Mouse (Mus musculus) stomach, embryonic 15.5 days (tissue): ENCODE measurements around the gene Fgfr3. TPM values are rescaled to one million over a fixed set of nuclear protein-coding genes. Genes with fewer than 3 reads are reported as not detected.

Experiments
- ATAC-seq: fragments of 200-750 bp; cut with Nextera tagmentation; 2 replicates; pipeline ENCODE4 v1.8.0; 2017; ENCODE audit warnings: low read depth, moderate number of reproducible peaks, moderate TSS enrichment; ENCODE audit not compliant: insufficient read depth, low FRiP score
- H3K27ac ChIP-seq: fragments of 300-500 bp; sonication (generic); 2 replicates; pipeline ENCODE4 v1.5.1; 2015; ENCODE audit warnings: mild to moderate bottlenecking, inconsistent platforms
- H3K27me3 ChIP-seq: fragments of 300-500 bp; sonication (generic); replicated peaks from 2 replicates; pipeline ENCODE4 v1.6.1; 2015; ENCODE audit warnings: inconsistent platforms
- H3K36me3 ChIP-seq: fragments of 300-500 bp; sonication (generic); 2 replicates; pipeline ENCODE4 v1.6.1; 2015; ENCODE audit warnings: inconsistent platforms
- H3K4me1 ChIP-seq: fragments of 300-500 bp; sonication (generic); 2 replicates; pipeline ENCODE4 v1.6.1; 2015; ENCODE audit warnings: inconsistent platforms
- H3K4me2 ChIP-seq: fragments of 300-500 bp; sonication (generic); 2 replicates; pipeline ENCODE4 v1.6.1; 2015; ENCODE audit warnings: mild to moderate bottlenecking, inconsistent platforms
- H3K4me3 ChIP-seq: fragments of 300-500 bp; sonication (generic); replicated peaks from 2 replicates; pipeline ENCODE4 v1.5.1; 2015; ENCODE audit warnings: inconsistent platforms
- H3K9ac ChIP-seq: fragments of 300-500 bp; sonication (generic); 2 replicates; pipeline ENCODE4 v1.6.1; 2015; ENCODE audit warnings: inconsistent platforms
- H3K9me3 ChIP-seq: fragments of 300-500 bp; sonication (generic); 2 replicates; pipeline ENCODE4 v1.6.1; 2016; ENCODE audit warnings: inconsistent platforms
- WGBS: fragments of 180-500 bp; shearing (Covaris S2); methylation state at CpG from one replicate; pipeline ENCODE4 v1.1.7; 2015; 5-methylcytosine and 5-hydroxymethylcytosine counted together
- polyA plus RNA-seq: library from polyadenylated mRNA; unstranded; fragments of >200 nt; fragmentation: Nextera tagmentation; extraction: Ambion mirVana; gene quantifications from 2 replicates; pipeline ENCODE4 v1.2.1, GENCODE M21; 2015

Fgfr3 gene
- polyA plus RNA-seq, 1 experiment from 2014 or later = 29.2 TPM

- no peak; the same call in none of the 2 replicates for ATAC-seq
- Histone ChIP-seq H3K9me3 (no peaks in the 10 kb centered on the region), H3K4me1 (peaks cover 42% of the 10 kb centered on the region), H3K4me3 (no peak overlapping the region), H3K36me3 (no peaks in the 10 kb centered on the region), H3K27me3 (no peaks in the 10 kb centered on the region), H3K4me2 (no peak overlapping the region), H3K9ac (no peak overlapping the region), H3K27ac (no peak overlapping the region)
- 59% methylated on average over 20 of the region's 20 CpGs for WGBS
Observed at GRCm38 (mm10) chr5:33689221-33689844, 32.1 kb upstream of the Fgfr3 start.

GRCm38 (mm10) chr5:33689852-33690645 is 31.4 kb upstream of the Fgfr3 start:
- H3K4me3 ChIP-seq = no peak overlapping the region
- no peak overlapping the region for H3K27ac ChIP-seq
- H3K9ac ChIP-seq = no peak overlapping the region
- no peaks in the 10 kb centered on the region for H3K36me3 ChIP-seq
- ATAC-seq = no peak
- WGBS = 79% methylated on average over 11 of the region's 11 CpGs
- no peaks in the 10 kb centered on the region for H3K9me3 ChIP-seq
- H3K27me3 ChIP-seq = no peaks in the 10 kb centered on the region
- H3K4me2 ChIP-seq = no peak overlapping the region
- peaks cover 49% of the 10 kb centered on the region for H3K4me1 ChIP-seq

DNA sequence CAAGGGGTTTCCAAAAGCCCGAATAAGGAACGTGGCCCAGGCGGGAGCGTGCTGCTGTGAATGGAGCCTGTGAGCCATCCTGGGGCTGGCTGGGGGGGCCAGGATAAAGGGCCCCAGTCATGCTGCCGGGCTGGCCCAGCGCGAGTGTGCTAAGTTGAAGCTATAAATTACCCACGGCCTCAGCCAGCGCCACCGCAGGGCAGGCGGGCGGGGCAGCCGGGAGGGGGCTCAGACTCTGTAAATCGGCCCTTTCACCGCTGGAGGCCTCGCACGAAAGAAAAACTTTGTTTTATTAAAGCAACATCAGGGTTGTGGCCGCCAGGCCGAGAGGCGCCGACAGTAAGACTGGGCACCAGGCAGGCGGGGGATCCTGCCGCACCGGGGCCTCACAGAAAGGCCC is 29.1 kb upstream of the Fgfr3 start:
- no peaks in the 10 kb centered on the region for H3K36me3 ChIP-seq
- peak; percentile 9; the same call in 1 of the 2 replicates for ATAC-seq
- 4% methylated on average over 24 of the region's 24 CpGs for WGBS
- no peaks in the 10 kb centered on the region for H3K27me3 ChIP-seq
- peak overlapping the region; percentile 39 for H3K4me2 ChIP-seq
- H3K9ac ChIP-seq = no peak overlapping the region
- H3K9me3 ChIP-seq = no peaks in the 10 kb centered on the region
- no peak overlapping the region for H3K4me3 ChIP-seq
- peaks cover 68% of the 10 kb centered on the region for H3K4me1 ChIP-seq
- peak overlapping the region; percentile 86 for H3K27ac ChIP-seq

- no peaks in the 10 kb centered on the region for H3K9me3 ChIP-seq
- H3K9ac ChIP-seq = no peak overlapping the region
- 57% methylated on average over 9 of the region's 9 CpGs for WGBS
- peak overlapping the region; percentile 83 for H3K27ac ChIP-seq
- no peak for ATAC-seq
- H3K4me1 ChIP-seq = peaks cover 74% of the 10 kb centered on the region
- H3K27me3 ChIP-seq = no peaks in the 10 kb centered on the region
- no peaks in the 10 kb centered on the region for H3K36me3 ChIP-seq
- H3K4me2 ChIP-seq = peak overlapping the region; percentile 89
- H3K4me3 ChIP-seq = no peak overlapping the region
Observed at GRCm38 (mm10) chr5:33694461-33694847, 27.0 kb upstream of the Fgfr3 start.

DNA sequence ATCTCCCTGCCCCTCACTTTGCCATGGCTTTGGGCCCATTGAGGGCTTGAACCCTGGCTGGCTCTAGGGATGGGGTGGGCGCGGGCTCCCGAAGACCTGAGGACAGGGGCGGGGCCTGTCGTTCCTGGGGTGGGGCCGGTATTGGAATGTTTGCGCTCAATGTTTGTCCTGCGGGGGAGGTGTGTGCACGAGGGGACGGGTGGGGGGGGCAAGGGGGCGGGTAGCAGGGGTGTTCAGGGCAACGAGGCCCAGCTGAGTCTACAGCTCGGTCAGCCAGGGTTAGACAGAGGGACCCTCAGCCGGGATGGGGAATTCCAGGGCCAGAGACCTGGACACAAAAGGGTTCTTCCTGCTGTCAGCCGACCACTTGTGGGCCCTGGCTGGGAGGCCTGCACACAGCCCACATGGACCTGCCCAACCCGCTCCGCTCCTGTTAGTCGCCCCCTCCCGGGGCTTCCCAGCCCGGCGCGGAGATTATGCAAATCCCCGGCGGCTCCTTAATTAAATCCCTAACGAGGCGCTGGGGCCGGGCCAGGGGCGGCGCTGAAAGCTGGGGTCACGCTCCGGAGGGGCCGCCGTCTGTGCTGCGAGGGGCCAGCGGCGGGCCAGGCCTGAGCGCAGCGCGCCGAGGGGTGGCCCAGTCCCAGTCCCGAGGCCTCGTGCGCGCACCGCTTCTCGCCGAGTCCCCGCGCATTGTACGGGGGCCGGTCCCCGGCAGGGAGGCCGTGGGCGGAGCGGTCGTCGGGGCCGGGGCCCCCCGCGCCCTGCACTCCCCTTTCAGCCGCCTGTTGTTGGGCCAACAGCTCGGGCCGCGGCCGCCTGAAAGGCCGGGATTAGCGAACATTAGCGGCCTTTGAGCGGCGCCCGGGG is 26.4 kb upstream of the Fgfr3 start:
- Histone ChIP-seq H3K4me2 (peak overlapping the region; percentile 89), H3K9me3 (no peaks in the 10 kb centered on the region), H3K36me3 (no peaks in the 10 kb centered on the region), H3K9ac (peak overlapping the region; percentile 23), H3K4me3 (peak overlapping the region; percentile 41), H3K27ac (peak overlapping the region; percentile 91), H3K27me3 (no peaks in the 10 kb centered on the region), H3K4me1 (peaks cover 74% of the 10 kb centered on the region)
- WGBS = 3% methylated on average over 70 of the region's 71 CpGs
- peak; percentile 59 for ATAC-seq

DNA sequence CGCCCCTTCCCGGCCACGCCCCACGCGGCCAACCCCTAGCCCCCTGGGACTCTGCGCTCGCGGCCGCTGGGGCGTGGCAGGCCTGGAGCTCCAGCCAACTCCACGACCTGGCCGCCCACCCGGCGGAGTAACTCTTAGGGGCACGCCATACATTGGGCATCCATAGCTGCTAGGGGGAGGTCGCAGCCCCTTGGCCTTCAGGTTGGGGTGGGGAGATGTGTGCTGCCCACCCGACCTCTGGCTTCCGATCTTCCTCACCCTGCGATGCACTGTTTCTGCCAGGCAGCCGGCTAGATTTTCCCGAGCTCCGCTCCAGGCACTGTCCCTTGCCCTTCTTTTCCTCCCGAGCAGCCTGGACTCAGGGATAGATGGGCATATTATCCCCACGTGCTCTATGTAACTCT is 25.8 kb upstream of the Fgfr3 start:
- no peaks in the 10 kb centered on the region for H3K27me3 ChIP-seq
- H3K4me3 ChIP-seq = peak overlapping the region; percentile 41
- 4% methylated on average over 24 of the region's 24 CpGs for WGBS
- H3K36me3 ChIP-seq = no peaks in the 10 kb centered on the region
- H3K9me3 ChIP-seq = no peaks in the 10 kb centered on the region
- peak overlapping the region; percentile 23 for H3K9ac ChIP-seq
- peak overlapping the region; percentile 89 for H3K4me2 ChIP-seq
- no peak; the same call in 1 of the 2 replicates for ATAC-seq
- H3K4me1 ChIP-seq = peaks cover 71% of the 10 kb centered on the region
- peak overlapping the region; percentile 91 for H3K27ac ChIP-seq

DNA sequence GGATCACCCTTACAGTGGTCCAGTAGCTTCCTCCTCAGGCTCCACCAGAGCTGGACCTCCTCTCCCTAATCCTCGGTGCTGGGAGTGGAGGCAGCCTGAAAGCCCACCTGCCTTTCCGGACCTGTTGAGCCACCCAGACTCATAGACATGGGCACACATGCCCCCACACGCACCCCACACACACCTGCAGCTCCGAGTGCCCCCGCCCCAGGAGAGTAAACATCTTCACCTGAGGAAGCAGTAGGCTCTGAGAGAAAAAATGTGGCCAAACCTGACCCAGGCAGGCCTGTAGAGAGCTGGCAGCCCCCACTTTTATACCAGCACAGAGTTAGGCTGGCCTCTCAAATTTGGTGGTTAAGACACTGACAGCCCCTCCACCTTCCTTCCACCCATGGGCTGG is 25.0 kb upstream of the Fgfr3 start:
- Histone ChIP-seq H3K27ac (peak overlapping the region; percentile 91), H3K4me2 (peak overlapping the region; percentile 89; the same call in 1 of the 2 replicates), H3K4me3 (no peak overlapping the region), H3K9me3 (no peaks in the 10 kb centered on the region), H3K27me3 (no peaks in the 10 kb centered on the region), H3K36me3 (no peaks in the 10 kb centered on the region), H3K4me1 (peaks cover 70% of the 10 kb centered on the region), H3K9ac (no peak overlapping the region)
- 73% methylated on average over 5 of the region's 5 CpGs for WGBS
- peak; percentile 33 for ATAC-seq

DNA sequence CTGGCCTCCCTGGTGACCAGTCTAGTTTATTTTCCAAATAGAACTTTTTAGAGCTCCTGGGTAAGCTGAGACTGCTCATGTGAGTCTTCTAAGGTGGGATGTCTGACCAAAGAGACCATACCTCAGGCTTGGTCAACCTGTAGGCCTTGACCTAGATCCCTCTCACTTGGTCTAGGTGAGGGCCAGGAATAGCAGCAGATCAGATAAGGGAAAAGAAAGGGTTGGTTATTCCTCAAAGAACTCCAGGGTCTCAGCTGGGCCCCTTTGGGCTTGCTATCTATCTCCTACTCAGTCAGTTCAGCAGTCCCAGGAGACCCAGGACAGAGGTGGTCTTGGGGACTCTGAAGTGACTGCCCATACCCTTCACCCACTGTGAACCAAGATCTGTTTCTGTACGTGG is 23.9 kb upstream of the Fgfr3 start:
- peak overlapping the region; percentile 91 for H3K27ac ChIP-seq
- no peaks in the 10 kb centered on the region for H3K36me3 ChIP-seq
- no peak overlapping the region for H3K4me2 ChIP-seq
- no peak for ATAC-seq
- H3K4me3 ChIP-seq = no peak overlapping the region
- H3K9me3 ChIP-seq = no peaks in the 10 kb centered on the region
- peaks cover 62% of the 10 kb centered on the region for H3K4me1 ChIP-seq
- 68% methylated on average over 1 of the region's 1 CpGs for WGBS
- no peak overlapping the region for H3K9ac ChIP-seq
- no peaks in the 10 kb centered on the region for H3K27me3 ChIP-seq

GRCm38 (mm10) chr5:33697947-33698512 is 23.4 kb upstream of the Fgfr3 start:
- H3K27ac ChIP-seq = no peak overlapping the region
- no peak overlapping the region for H3K4me3 ChIP-seq
- WGBS = 37% methylated on average over 13 of the region's 13 CpGs
- peaks cover 57% of the 10 kb centered on the region for H3K4me1 ChIP-seq
- no peaks in the 10 kb centered on the region for H3K9me3 ChIP-seq
- ATAC-seq = no peak
- no peaks in the 10 kb centered on the region for H3K36me3 ChIP-seq
- no peaks in the 10 kb centered on the region for H3K27me3 ChIP-seq
- no peak overlapping the region for H3K9ac ChIP-seq
- H3K4me2 ChIP-seq = no peak overlapping the region

DNA sequence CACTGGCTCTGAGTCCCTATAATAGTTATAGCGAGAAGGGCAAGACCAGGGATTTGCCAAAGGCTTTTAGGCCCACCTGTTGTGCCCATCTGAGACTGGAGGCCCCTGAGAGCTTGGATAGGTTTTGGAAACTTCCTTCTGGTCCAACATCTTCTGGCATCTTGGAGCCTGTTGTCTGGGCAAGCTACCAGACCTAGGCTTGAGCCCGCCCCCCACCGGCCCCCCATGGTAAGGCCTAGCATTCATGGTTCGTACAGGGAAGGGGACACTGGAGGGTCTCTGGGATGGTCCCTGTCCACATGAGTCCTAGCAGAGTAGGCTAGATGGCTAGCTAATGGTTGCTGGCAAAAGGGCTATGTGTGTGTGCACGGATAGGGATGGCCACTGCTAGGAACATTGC is 22.8 kb upstream of the Fgfr3 start:
- Histone ChIP-seq H3K9me3 (no peaks in the 10 kb centered on the region), H3K27me3 (no peaks in the 10 kb centered on the region), H3K36me3 (no peaks in the 10 kb centered on the region), H3K4me1 (peaks cover 55% of the 10 kb centered on the region), H3K4me3 (no peak overlapping the region), H3K9ac (no peak overlapping the region), H3K4me2 (no peak overlapping the region), H3K27ac (no peak overlapping the region)
- 92% methylated on average over 5 of the region's 5 CpGs for WGBS
- ATAC-seq = no peak

DNA sequence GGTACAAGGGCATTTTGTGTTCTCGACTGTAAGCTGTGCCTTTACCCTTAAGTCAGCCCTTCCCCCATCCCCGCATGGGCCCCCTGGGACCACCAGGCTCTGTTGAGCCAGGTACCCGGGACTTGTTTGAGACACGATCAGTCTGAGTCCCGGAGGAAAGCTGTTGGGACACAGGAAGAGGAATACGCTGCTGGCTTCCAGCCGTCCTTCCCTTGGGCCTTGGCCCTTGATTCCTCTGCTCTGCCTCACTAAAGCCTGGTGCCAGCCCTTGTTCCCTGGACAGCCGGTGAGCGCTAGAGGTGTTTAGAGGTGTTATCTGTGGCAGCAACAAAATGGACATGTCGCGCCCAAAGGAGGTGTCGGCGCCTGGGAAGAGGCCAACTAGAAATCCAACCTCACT is 21.5 kb upstream of the Fgfr3 start:
- peaks cover 48% of the 10 kb centered on the region for H3K4me1 ChIP-seq
- H3K4me2 ChIP-seq = no peak overlapping the region
- no peaks in the 10 kb centered on the region for H3K36me3 ChIP-seq
- ATAC-seq = no peak
- H3K9ac ChIP-seq = no peak overlapping the region
- H3K9me3 ChIP-seq = no peaks in the 10 kb centered on the region
- WGBS = 37% methylated on average over 13 of the region's 13 CpGs
- no peaks in the 10 kb centered on the region for H3K27me3 ChIP-seq
- no peak overlapping the region for H3K4me3 ChIP-seq
- no peak overlapping the region for H3K27ac ChIP-seq
